Mouse (Mus musculus) cerebellum, adult 2 months (tissue): ENCODE data around the gene Itga2.

Experiments
- CTCF ChIP-seq: fragments of 200-500 bp; IDR thresholded peaks from 2 replicates; pipeline ENCODE4 v1.5.1; 2011; ENCODE audit warnings: low read depth, mild to moderate bottlenecking, control low read depth, low read length, moderate library complexity, borderline replicate concordance; ENCODE audit not compliant: insufficient read depth
- POLR2A ChIP-seq: fragments of 200-500 bp; IDR thresholded peaks from 2 replicates; pipeline ENCODE4 v1.6.1; 2011; ENCODE audit warnings: low read length, control low read depth, borderline replicate concordance; ENCODE audit not compliant: insufficient read depth

DNA sequence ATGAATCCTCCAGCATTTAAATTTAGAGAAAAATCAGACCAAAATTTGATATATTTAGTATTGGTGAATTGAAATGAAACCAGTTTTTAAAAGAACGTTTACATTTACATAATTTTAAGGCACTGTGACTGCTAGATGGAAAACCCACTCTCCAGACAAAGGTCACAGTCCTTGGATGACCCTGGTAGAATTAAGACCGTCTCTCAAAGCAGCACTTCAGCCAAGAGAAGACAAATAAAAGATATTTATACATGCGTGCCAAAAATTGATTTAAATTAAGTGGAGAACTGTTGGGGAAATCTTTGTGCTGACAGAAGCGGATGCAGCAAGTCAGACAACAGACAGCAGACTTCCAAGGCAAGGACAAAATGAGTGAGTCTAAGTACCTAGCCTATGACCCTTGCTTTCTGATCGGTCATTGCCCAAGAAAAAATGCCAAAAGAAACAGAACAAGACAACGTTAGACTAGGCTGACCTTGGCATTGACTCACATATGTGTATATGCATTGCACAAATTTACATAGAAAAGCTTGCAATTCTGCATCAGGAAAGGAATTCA lies 42.7 kb upstream of the Itga2 start:
- TF ChIP-seq CTCF (no peak), POLR2A (no peak)
